Mouse (Mus musculus): ENCODE data around the gene Nfib.

Gene Nfib

DNA sequence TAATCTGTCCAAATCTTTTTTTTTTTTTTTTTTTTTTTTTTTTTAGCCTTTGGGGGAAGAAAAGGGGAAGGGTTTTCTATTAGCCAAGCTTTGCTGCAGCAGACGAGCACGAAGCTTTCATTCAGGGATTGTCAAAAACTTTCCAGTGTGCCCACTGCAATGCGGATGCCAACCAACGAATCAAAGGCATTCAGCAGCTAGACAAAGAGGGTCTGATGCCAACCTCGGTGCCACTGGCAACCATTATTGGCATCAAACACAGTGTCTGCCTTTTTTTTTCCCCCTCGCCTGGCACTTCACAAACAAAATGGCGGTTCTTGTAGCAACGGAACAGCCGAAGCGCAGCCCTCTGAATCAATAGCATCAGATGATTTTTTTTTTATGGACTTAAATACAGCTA, 210.7 kb downstream of the Nfib start:
- no peak for DNase-seq

DNA sequence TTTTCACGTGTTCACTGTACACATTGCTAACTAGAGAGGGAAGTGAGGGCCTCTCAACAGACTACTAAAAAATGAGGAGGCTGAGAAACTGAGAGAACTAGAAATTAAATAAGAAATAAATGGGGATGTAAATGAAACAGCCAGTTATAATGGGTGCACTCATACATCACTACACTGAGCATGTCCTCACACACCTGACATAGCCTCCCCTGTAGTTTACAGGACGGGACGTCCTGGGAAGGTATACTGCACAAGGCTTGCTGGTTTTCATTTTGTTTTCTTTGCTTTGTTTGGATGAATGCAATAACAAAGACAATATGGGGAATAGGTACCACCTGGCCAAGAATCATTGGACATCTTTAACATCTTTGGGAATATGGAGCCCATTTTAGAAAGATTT, 211.1 kb downstream of the Nfib start:
- DNase-seq: no peak

GRCm38 (mm10) chr4:82493865-82494264, 211.7 kb downstream of the Nfib start:
- DNase-seq: no peak

GRCm38 (mm10) chr4:82493363-82493762, 212.2 kb downstream of the Nfib start:
- no peak for DNase-seq

- no peak for DNase-seq
Measured at GRCm38 (mm10) chr4:82492737-82493136, 212.8 kb downstream of the Nfib start.

DNA sequence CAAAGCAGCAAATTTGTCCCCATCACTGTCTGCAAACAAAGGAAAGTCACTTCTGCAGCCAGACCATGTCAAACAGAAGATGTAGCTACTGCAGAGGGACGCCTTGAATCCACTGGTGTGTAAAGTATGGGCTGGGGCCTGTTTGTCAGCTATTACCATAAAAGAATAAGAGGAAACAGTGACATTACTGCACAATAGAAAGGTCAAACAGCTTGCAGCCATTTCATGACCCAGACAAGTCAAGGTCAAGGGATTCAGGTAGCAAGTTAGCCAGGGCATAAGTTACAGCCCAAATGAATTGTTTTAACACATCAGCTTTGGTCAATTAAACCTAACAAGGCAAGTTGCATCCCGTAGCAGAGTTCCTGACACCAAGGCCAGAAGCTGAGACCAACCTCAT, 215.6 kb downstream of the Nfib start:
- peak; percentile 37 for DNase-seq

DNA sequence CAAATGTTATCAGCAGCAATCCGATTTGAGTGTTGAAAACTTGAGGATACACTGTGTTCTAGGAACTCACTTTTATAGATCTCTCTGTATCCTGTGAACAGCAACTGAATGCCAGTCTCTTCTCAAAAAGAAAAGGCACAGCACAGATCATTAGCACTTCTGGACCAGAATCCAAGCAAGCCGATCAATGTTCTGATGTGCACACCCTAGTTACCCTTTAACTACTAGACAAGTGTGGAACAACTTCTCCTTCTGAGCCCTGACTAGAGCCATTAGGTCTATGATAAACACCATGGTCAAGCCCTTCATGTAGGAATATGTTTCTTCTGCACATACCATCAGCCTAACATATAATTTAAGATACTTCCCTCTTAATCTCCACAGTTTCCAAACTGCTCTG, 219.6 kb downstream of the Nfib start:
- DNase-seq: no peak

DNA sequence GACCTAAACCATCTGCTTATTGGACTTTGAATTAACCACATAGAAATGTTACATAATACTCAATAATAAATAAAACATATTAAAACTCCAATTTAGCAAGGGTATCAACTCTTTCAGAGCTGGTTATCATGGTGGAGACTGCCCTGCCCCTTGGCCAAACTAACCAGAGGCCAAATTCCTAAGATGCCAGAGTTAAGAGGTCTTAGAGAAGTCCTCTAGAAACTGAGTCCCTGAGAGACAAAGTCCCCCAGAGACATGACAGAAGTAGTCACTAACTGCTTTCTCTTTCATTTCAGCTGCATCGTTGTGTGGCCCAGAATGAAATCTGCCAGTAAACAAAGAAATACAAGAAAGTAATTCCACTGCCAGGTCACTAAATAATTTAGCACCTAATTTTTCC, 221.7 kb downstream of the Nfib start:
- DNase-seq: no peak

GRCm38 (mm10) chr4:82483298-82483697, 222.3 kb downstream of the Nfib start:
- DNase-seq: no peak

DNA sequence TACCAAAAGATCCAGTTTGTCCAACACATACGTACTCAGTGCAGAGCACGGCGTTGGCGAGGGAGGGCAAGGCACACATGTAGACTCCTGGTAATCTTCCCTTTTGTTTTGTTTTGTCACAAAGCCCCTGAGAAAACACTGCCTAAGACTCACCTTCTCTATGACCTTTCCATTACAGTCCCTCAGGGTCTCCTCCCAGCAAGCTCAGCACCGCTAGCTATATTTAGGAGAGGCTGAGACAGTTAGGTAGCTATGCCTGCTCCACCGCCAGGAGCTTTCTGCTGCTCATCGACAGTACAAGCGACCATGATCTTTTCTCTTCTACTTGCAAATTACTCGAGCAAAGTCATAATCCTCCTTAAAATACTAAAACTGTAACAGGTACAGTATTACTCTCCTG, 224.9 kb downstream of the Nfib start:
- no peak for DNase-seq

GRCm38 (mm10) chr4:82479394-82479793, 226.2 kb downstream of the Nfib start:
- no peak for DNase-seq

DNA sequence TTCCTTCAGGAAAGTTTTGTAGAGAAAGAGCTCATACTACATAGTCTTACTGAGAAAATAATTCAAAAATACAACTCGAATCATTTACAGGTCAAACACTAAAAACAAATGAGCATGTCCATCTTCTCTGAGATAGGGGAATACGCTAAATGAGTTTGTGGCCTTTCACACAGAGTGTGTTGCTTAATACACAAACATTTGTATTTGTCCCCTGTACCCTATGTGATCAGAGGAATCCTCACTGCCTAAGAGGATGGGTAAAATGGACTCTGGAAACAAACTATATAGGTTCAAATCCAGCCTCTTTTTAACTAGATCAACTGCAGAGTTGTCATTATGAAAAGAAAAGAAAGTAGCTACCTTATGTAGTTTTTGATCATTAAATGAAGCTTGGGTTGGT, 227.8 kb downstream of the Nfib start:
- DNase-seq: no peak

DNA sequence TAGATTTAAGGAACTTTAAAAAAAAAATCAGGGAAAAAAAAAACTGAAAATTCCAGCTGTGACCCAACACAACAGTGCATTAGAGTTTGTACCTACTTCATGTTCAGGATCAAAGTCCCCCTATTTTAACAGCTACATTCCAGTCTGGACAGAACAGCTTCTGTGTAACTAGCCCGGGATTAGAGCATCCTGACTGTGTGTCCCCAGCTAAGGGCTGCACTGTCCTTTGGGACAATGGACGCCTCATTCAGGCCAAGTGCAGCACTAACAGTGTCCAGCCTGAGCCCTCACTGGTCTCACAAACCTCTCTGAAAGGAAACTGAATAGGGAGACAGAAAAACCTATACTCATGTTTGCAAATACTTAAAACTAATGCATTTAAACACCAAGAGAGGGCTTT, 229.1 kb downstream of the Nfib start:
- DNase-seq: no peak

DNA sequence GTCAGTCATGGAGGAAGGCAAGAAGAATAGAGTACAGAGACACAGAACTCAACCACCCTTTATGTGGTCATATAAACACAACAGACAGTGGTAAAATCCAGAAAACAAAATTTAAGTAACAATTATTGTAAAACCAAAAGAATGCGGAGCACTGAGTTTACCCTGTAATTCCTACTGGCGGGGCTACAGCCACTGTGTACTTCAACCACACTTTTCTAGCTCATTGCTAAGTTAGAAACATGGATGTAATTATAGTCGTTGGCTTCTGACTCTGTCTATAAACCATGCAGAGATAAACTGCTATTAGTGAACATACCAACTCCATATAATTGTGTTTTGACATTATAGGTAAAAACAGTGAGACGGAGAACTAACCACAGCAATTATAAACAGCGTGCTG, 231.2 kb downstream of the Nfib start:
- no peak for DNase-seq

GRCm38 (mm10) chr4:82470938-82471320, 234.6 kb downstream of the Nfib start:
- DNase-seq: no peak

- no peak for DNase-seq
Measured at GRCm38 (mm10) chr4:82470212-82470937, 235.2 kb downstream of the Nfib start.

DNA sequence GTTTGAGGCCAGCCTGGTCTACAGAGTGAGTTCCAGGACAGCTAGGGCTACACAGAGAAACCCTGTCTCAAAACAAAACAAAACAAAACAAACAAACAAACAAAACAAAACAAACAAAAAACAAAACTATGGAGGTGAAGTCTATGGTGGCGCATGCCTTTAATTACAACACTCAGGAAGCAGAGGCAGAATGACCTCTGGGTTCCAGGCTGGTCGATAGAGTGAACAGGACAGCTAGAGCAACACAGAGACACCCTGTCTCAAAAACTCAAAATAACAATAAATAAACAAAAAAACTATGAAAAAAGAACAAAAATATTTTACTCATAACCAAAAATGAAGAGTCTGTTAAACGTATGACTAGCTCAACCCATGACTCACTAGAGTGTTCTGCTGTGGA, 236.6 kb downstream of the Nfib start:
- DNase-seq: no peak

DNA sequence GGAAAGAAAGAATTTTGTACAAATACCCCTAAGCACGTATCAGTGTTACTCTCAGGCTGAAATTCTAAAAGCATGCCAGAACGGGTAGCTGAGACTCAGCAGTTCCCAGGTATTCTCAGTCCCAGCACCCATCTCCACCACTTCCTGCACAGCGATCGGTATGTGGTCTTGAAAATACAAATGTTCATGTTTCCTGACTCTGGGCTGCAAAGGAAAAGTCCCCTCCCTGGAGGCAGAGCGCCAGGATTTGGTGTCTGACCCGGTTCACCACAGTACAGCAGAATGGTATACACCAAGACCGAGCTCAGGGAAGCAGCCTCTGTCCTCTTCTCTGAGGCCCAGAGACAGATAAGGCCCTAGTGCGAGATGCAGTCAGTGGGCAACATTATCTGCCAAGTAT, 238.8 kb downstream of the Nfib start:
- no peak for DNase-seq

- DNase-seq: no peak
Measured at GRCm38 (mm10) chr4:82466144-82466543, 239.4 kb downstream of the Nfib start.

- DNase-seq: peak; percentile 66
Measured at GRCm38 (mm10) chr4:82464051-82464632, 241.4 kb downstream of the Nfib start.

GRCm38 (mm10) chr4:82463189-82463715, 242.3 kb downstream of the Nfib start:
- no peak for DNase-seq

DNA sequence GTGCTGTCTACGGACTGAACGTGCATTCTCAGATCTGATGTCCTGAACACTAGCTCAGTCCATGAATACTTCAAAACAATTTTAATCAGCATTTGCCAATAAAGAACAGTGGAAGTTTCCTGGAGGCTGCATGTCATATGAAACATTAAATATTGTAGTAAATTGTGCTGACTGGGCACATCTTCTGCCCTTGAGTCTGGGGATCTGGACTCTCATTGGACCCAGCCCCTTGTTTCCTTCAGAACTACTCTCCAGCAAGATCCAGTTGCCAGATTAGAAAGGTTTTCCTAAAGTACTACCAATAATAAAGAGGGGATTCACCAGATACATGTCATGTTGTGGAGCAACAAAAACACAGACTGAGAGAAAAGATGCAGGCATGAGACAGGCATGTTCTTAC, 243.9 kb downstream of the Nfib start:
- DNase-seq: no peak

DNA sequence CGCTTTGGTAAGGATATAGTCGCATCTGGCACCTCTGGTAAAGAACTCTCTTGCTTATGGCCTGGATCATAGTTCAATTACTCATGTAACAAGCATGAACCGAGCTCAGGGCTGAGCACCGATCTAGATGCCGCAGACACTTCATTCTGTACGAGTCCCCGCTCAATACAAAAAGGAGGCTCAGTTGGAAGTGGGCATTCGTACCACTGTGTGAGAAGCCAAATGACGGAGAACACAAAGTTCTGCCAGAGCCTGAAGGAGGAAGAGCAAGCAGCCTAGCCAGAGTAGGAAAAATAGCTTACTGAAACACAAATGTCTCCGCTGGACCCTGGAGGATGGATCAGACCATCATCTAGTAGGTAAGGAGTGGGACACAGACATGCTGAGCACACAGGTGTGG, 246.7 kb downstream of the Nfib start:
- no peak for DNase-seq

DNA sequence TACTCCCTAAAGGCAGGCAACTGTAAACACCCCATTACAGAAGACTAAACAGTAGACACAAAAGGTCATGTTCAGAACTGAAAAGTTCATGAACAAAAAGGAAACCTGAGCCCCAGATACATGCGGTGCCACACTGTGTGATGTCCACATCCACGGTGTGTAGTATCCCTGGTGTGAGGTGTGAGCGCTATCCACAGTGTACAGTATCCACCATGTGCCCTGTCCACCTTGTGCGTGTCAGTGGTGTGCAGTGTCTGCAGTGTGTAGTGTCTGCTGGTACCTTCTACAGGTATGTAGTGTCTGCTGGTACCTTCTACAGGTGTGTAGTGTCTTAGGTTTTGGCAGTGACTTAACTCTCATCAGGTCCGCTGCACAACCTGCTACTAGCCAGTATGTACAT, 248.6 kb downstream of the Nfib start:
- DNase-seq: no peak

DNA sequence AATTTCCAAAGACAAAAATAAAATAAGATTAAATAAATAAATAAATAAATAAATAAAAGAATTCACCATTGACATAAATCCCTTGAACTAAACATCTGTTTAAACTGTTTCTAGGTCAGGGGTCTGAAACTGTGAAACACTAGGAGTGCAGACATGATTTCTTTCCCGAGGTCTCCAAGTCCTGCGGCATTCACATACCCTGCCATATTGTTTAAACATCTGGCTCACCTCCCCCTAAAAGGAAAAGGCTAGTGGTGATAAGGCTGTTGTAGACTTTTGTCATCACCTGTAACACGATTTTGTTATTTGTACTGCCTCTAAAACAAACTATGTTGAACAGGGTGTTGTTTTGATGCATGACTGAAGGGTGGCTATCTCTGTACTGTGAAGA, 249.2 kb downstream of the Nfib start:
- DNase-seq: no peak

All from embryo, embryonic 11 days (tissue).